Mouse (Mus musculus) inflammation-experienced regulatory T-cells (primary cell): ENCODE results near the gene Tmem219. TPM values are rescaled to one million over a fixed set of nuclear protein-coding genes. Genes with fewer than 3 reads are reported as not detected.

Experiments used
- polyA plus RNA-seq, 2 experiments: library from polyadenylated mRNA; unstranded; fragments of 100-300 nt; shearing (Covaris generic); gene quantifications; one replicate each; pipeline ENCODE4 v1.2.1; 2017

Tmem219 gene
- polyA plus RNA-seq = 10 to 100 TPM; 39.4 to 53.1 TPM

GRCm38 (mm10) chr7:126922624-126923060 is at the start of gene Tmem219:
Gene Tmem219 (minus strand): TSS chr7:126922917.

GRCm38 (mm10) chr7:126949793-126950646 is 27.3 kb upstream of the Tmem219 start, which contains the start of gene Sez6l2:
Gene Sez6l2 (plus strand): TSS chr7:126950563.

GRCm38 (mm10) chr7:126949403-126949792 is 26.7 kb upstream of the Tmem219 start, which contains the start of gene Asphd1:
Gene Asphd1 (minus strand): TSS chr7:126949582.

GRCm38 (mm10) chr7:126928384-126929037 is 5.8 kb upstream of the Tmem219 start, which contains the start of gene Kctd13:
Gene Kctd13 (plus strand): TSS chr7:126928879.

GRCm38 (mm10) chr7:126884286-126885164 is 38.2 kb downstream of the Tmem219 start, which contains the start of gene Taok2:
Gene Taok2 (minus strand): TSS chr7:126884703.

GRCm38 (mm10) chr7:126862147-126862784 is 60.5 kb downstream of the Tmem219 start, which contains the start of gene Ino80e:
Gene Ino80e (minus strand): TSS chr7:126862377.

GRCm38 (mm10) chr7:126861429-126862130 is 61.1 kb downstream of the Tmem219 start, which contains the start of gene Hirip3:
Gene Hirip3 (plus strand): TSS chr7:126861972.

GRCm38 (mm10) chr7:126847116-126847420 is 75.6 kb downstream of the Tmem219 start, which contains the start of gene Doc2a:
Gene Doc2a (plus strand): TSS chr7:126847416.

Other genes with a start within 250 kb of the Tmem219 start
- gene Sult1a1, start 246.5 kb downstream of the Tmem219 start, polyA plus RNA-seq = under 1 TPM; 0.20 to 0.48 TPM
- gene Bola2, start 227.5 kb downstream of the Tmem219 start, polyA plus RNA-seq = 100 to 1,000 TPM; 104 to 113 TPM
- gene Slx1b, start 227.1 kb downstream of the Tmem219 start, polyA plus RNA-seq = 10 to 100 TPM in 1 of 2 experiments, 1 to 10 TPM in 1; 8.3 to 10.8 TPM
- 1,000 to 10,000 TPM; 2,830 to 3,089 TPM for gene Coro1a, start 215.1 kb downstream of the Tmem219 start, polyA plus RNA-seq
- gene Mapk3, start 163.3 kb downstream of the Tmem219 start, polyA plus RNA-seq = 10 to 100 TPM; 32.8 to 38.7 TPM
- 1 to 10 TPM in 1 of 2 experiments, under 1 TPM in 1; 0.89 to 1.3 TPM for gene Gdpd3, start 156.6 kb downstream of the Tmem219 start, polyA plus RNA-seq
- gene Ypel3, start 146.0 kb downstream of the Tmem219 start, polyA plus RNA-seq = 100 to 1,000 TPM; 490 to 573 TPM
- 1 to 10 TPM; 4.3 to 6.4 TPM for gene Tbx6, start 141.4 kb downstream of the Tmem219 start, polyA plus RNA-seq
- 100 to 1,000 TPM; 363 to 467 TPM for gene Ppp4c, start 130.4 kb downstream of the Tmem219 start, polyA plus RNA-seq
- under 1 TPM; 0.16 to 0.97 TPM for gene Fam57b, start 125.2 kb downstream of the Tmem219 start, polyA plus RNA-seq
- not detected for gene 4930451I11Rik, start 91.3 kb downstream of the Tmem219 start, polyA plus RNA-seq
- not detected for gene Doc2a, start 75.5 kb downstream of the Tmem219 start, polyA plus RNA-seq
- gene Hirip3, start 60.9 kb downstream of the Tmem219 start, polyA plus RNA-seq = 1 to 10 TPM; 7.9 to 8.7 TPM
- 10 to 100 TPM; 75.8 to 78.6 TPM for gene Ino80e, start 60.5 kb downstream of the Tmem219 start, polyA plus RNA-seq
- gene Taok2, start 38.2 kb downstream of the Tmem219 start, polyA plus RNA-seq = 10 to 100 TPM; 44.6 to 51.3 TPM
- gene Kctd13, start 6.0 kb upstream of the Tmem219 start, polyA plus RNA-seq = 10 to 100 TPM; 31.6 to 38.0 TPM
- under 1 TPM; 0.19 to 0.69 TPM for gene Asphd1, start 26.7 kb upstream of the Tmem219 start, polyA plus RNA-seq
- gene Sez6l2, start 27.6 kb upstream of the Tmem219 start, polyA plus RNA-seq = 1 to 10 TPM in 1 of 2 experiments, under 1 TPM in 1; 0.74 to 1.0 TPM
- 100 to 1,000 TPM; 248 to 261 TPM for gene Cdipt, start 53.0 kb upstream of the Tmem219 start, polyA plus RNA-seq
- gene Cdiptos, start 53.2 kb upstream of the Tmem219 start, polyA plus RNA-seq = 1 to 10 TPM in 1 of 2 experiments, under 1 TPM in 1; 0.94 to 3.5 TPM
- gene Mvp, start 91.7 kb upstream of the Tmem219 start, polyA plus RNA-seq = 10 to 100 TPM; 49.5 to 51.3 TPM
- 1 to 10 TPM in 1 of 2 experiments, under 1 TPM in 1; 0.71 to 3.4 TPM for gene Pagr1b, start 93.6 kb upstream of the Tmem219 start, polyA plus RNA-seq
- gene Pagr1a, start 94.4 kb upstream of the Tmem219 start, polyA plus RNA-seq = 100 to 1,000 TPM; 140 to 147 TPM
- gene Gm42742, start 98.2 kb upstream of the Tmem219 start, polyA plus RNA-seq = 10 to 100 TPM; 35.6 to 68.8 TPM
- 10 to 100 TPM in 1 of 2 experiments, 1 to 10 TPM in 1; 9.5 to 16.8 TPM for gene Prrt2, start 98.3 kb upstream of the Tmem219 start, polyA plus RNA-seq
- gene Maz, start 104.1 kb upstream of the Tmem219 start, polyA plus RNA-seq = 100 to 1,000 TPM; 152 to 157 TPM
- 10 to 100 TPM; 10.1 to 11.0 TPM for gene Kif22, start 119.6 kb upstream of the Tmem219 start, polyA plus RNA-seq
- gene Zg16, start 164.4 kb upstream of the Tmem219 start, polyA plus RNA-seq = 1 to 10 TPM in 1 of 2 experiments, not detected in 1; 1.0 TPM
- gene AI467606, start 168.4 kb upstream of the Tmem219 start, polyA plus RNA-seq = 100 to 1,000 TPM; 320 to 356 TPM
- 10 to 100 TPM; 17.9 to 21.1 TPM for gene Qprt, start 199.3 kb upstream of the Tmem219 start, polyA plus RNA-seq
- 100 to 1,000 TPM in 1 of 2 experiments, 10 to 100 TPM in 1; 81.1 to 120 TPM for gene Spn, start 214.9 kb upstream of the Tmem219 start, polyA plus RNA-seq